Mouse (Mus musculus) lung, postnatal 14 days (tissue): ENCODE data around the gene 2610301B20Rik.

Experiments
- DNase-seq: peaks from one replicate; pipeline ENCODE4 v3.0.0; 2021

Gene 2610301B20Rik

GRCm38 (mm10) chr4:10911909-10912478, 37.7 kb downstream of the 2610301B20Rik start:
- DNase-seq = no peak

- DNase-seq = peak; percentile 96
Observed at GRCm38 (mm10) chr4:10912611-10913301, 38.5 kb downstream of the 2610301B20Rik start.

GRCm38 (mm10) chr4:10913409-10913808, 39.1 kb downstream of the 2610301B20Rik start:
- DNase-seq = no peak

GRCm38 (mm10) chr4:10914766-10915165, 40.5 kb downstream of the 2610301B20Rik start:
- no peak for DNase-seq

- DNase-seq = no peak
Observed at GRCm38 (mm10) chr4:10915271-10915670, 41.0 kb downstream of the 2610301B20Rik start.

- no peak for DNase-seq
Observed at GRCm38 (mm10) chr4:10918402-10918801, 44.1 kb downstream of the 2610301B20Rik start.

- DNase-seq = no peak
Observed at GRCm38 (mm10) chr4:10919097-10919496, 44.8 kb downstream of the 2610301B20Rik start.

- DNase-seq = no peak
Observed at GRCm38 (mm10) chr4:10919530-10919929, 45.2 kb downstream of the 2610301B20Rik start.

GRCm38 (mm10) chr4:10919987-10920386, 45.7 kb downstream of the 2610301B20Rik start:
- no peak for DNase-seq

GRCm38 (mm10) chr4:10920622-10921021, 46.3 kb downstream of the 2610301B20Rik start:
- DNase-seq = no peak

- DNase-seq = peak; percentile 80
Observed at GRCm38 (mm10) chr4:10923180-10923579, 48.9 kb downstream of the 2610301B20Rik start.

- no peak for DNase-seq
Observed at GRCm38 (mm10) chr4:10924140-10924539, 49.8 kb downstream of the 2610301B20Rik start.

GRCm38 (mm10) chr4:10924541-10924940, 50.2 kb downstream of the 2610301B20Rik start:
- no peak for DNase-seq

GRCm38 (mm10) chr4:10926416-10926815, 52.1 kb downstream of the 2610301B20Rik start:
- DNase-seq = no peak

- DNase-seq = no peak
Observed at GRCm38 (mm10) chr4:10928158-10928557, 53.9 kb downstream of the 2610301B20Rik start.

GRCm38 (mm10) chr4:10929726-10930125, 55.4 kb downstream of the 2610301B20Rik start:
- DNase-seq = no peak

- no peak for DNase-seq
Observed at GRCm38 (mm10) chr4:10931040-10931439, 56.7 kb downstream of the 2610301B20Rik start.

- DNase-seq = no peak
Observed at GRCm38 (mm10) chr4:10932091-10932745, 57.9 kb downstream of the 2610301B20Rik start.

GRCm38 (mm10) chr4:10932782-10933181, 58.5 kb downstream of the 2610301B20Rik start:
- no peak for DNase-seq

GRCm38 (mm10) chr4:10936766-10937165, 62.5 kb downstream of the 2610301B20Rik start:
- no peak for DNase-seq
